Mouse (Mus musculus): ENCODE measurements at regions not wholly inside any gene's neighbourhood (a gene's known extent, or its start where the extent isn't known, plus 50 kb on each side); places are given as distances from the start of the nearest gene placed in this dataset.
A peak's percentile ranks its signal among the peaks of the same experiment; 100 is the strongest.

- no peak for DNase-seq (ENCODE audit: extremely low read depth, low read depth)
These were observed 63.8 kb upstream of the Dscam start for GRCm38 (mm10) chr16:97234321-97234720.

DNA sequence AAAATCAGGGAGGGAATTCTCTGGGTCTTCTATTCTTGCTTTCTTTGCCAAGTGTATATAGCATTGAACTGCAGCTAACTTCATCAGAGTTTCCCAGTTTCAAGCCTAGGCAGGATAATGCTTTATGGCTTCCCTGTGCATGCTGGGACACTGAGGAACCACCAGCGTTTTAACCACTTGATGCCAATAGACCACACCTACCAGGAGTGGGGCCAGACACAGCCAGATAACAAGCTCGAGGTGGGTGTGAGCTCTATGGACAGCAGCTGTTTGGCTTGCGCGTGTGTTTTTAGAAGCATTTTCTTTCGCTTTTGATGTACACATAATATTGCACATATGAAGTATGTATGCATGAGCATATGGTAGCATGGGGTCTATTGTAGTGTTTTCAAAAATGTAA lies 69.1 kb upstream of the Dscam start:
- DNase-seq (ENCODE audit: extremely low read depth, low read depth), result no peak

DNA sequence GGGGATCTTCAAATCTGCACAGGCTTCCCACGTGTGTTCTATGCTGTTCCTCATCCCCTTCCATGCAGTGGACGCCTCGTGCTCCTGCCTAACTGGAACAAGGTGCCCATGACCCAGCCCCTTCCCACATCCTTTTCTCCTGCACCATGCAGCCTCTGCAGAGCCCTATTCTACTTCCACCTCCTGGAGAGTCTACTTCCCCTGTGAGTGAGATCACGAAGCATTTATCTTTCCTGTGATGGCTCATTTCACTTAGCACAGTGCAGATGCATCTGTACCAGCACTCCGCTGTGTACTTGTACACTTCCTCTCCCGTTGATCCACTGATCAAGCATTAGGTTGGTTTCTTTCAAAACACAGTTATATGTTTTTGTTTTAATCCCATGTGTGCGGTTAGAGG lies 69.5 kb upstream of the Dscam start:
- DNase-seq (ENCODE audit: extremely low read depth, low read depth), result no peak

- no peak for DNase-seq (ENCODE audit: extremely low read depth, low read depth)
These were observed 70.4 kb upstream of the Dscam start for GRCm38 (mm10) chr16:97240859-97241360.

GRCm38 (mm10) chr16:97241639-97242038 lies 71.1 kb upstream of the Dscam start:
- no peak for DNase-seq (ENCODE audit: extremely low read depth, low read depth)

- DNase-seq (ENCODE audit: extremely low read depth, low read depth), result no peak
These were observed 79.9 kb upstream of the Dscam start for GRCm38 (mm10) chr16:97250488-97250887.

DNA sequence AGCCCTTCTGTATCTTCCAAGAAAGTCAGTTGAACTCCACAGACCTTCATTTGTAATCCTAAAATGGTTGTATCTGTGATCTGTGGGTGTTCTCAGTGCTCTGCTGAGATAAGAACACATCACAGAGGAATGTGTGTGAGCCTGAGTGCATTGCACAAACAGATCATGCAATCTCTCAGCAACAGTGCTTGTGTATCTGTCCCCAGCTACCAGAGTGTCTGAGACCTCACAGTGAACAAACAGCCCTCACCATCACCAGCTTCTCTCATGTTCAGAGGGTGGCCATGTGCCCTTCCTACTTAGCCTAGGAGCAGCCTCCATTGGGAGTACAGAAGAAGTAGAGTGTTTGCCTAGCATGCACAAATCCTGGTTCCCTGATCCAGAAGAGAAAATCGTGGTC lies 82.0 kb upstream of the Dscam start:
- DNase-seq (ENCODE audit: extremely low read depth, low read depth), result no peak

- no peak for DNase-seq (ENCODE audit: extremely low read depth, low read depth)
These were observed 82.6 kb upstream of the Dscam start for GRCm38 (mm10) chr16:97252997-97253635.

DNA sequence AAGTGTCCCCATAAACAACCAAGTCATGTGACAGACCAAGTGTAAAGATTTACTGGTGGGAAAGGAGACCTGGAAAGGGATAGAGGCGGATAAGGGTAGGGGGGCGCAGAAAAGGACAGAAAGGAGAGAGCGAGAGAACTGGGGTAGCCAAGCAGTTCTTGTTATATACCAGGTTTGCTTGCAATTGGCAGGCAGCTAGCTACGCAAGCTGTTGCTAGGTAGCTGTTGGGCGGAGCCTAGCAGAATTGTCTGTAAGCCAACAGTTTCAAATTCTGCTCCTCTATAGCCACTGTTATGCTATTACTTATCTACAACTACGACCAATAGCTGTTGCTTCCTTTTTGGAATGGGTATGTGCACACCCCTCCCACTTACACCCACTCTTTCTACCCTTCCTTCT lies 88.3 kb upstream of the Dscam start:
- no peak for DNase-seq (ENCODE audit: extremely low read depth, low read depth)

DNA sequence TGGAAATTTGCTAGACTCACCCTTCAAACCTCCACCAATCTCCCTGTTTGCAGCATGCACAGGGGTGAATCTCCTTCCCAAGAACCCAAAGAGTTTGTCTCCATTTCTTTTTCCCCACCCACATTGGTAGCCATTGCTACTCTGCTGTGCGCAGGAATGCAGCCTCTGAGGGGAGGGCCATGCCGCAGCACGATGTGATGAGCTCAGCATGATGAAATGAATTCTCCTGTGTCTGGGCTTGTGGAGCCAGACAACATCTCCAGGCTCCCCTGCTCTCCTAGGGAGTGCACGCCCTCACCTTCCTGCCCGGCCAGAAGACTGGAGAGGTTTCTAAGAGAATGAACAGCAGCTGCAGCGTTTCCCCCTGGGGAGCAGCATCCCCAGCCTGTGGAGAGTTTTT lies 92.9 kb upstream of the Dscam start:
- DNase-seq (ENCODE audit: extremely low read depth, low read depth), result no peak

GRCm38 (mm10) chr16:97270417-97271133 lies 86.0 kb upstream of the Bace2 start:
- DNase-seq (ENCODE audit: extremely low read depth, low read depth), result no peak

DNA sequence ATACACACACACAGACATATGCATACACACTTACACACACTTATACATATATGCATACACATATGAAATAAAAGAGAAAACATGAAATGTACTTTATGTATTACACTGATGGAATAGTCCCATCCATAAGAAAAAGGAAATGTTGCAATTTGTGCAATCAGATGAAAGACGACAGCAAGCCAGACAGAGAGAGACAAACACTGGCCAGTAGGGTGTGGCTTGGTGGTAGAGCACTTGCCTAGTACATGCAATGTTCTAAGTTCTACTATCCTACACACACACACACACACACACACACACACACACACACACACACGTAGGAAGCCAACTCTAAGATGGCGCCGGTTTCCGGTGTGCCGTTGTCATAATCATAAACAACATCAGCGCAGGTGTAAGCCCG lies 85.3 kb upstream of the Bace2 start:
- no peak for DNase-seq (ENCODE audit: extremely low read depth, low read depth)

- DNase-seq (ENCODE audit: extremely low read depth, low read depth), result peak; percentile 51
These were observed 84.4 kb upstream of the Bace2 start for GRCm38 (mm10) chr16:97272035-97272631.

GRCm38 (mm10) chr16:97278913-97279312 lies 77.6 kb upstream of the Bace2 start:
- no peak for DNase-seq (ENCODE audit: extremely low read depth, low read depth)

- DNase-seq (ENCODE audit: extremely low read depth, low read depth), result no peak
These were observed 74.9 kb upstream of the Bace2 start for GRCm38 (mm10) chr16:97281615-97282110.

DNA sequence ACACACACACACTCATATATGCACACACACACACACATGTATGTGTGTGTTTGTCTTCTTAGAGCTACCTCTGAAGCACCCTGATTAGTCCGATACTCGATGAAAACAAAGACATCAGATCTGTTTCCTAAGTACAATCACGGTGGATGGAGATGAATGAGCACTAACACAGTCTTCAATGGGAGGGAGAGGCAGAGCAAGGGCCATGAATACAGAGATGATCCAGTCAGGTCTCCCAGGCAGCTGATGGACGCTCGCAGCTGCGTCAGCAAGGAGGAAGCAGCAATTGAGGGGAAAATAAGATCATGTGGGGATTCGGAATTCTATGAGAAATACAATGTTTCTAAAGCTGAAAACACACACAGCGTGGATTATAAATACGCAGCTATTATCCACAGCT lies 73.6 kb upstream of the Bace2 start:
- DNase-seq (ENCODE audit: extremely low read depth, low read depth), result no peak

GRCm38 (mm10) chr16:97285886-97286447 lies 70.6 kb upstream of the Bace2 start:
- no peak for DNase-seq (ENCODE audit: extremely low read depth, low read depth)

GRCm38 (mm10) chr16:97286717-97287116 lies 69.8 kb upstream of the Bace2 start:
- DNase-seq (ENCODE audit: extremely low read depth, low read depth), result no peak

DNA sequence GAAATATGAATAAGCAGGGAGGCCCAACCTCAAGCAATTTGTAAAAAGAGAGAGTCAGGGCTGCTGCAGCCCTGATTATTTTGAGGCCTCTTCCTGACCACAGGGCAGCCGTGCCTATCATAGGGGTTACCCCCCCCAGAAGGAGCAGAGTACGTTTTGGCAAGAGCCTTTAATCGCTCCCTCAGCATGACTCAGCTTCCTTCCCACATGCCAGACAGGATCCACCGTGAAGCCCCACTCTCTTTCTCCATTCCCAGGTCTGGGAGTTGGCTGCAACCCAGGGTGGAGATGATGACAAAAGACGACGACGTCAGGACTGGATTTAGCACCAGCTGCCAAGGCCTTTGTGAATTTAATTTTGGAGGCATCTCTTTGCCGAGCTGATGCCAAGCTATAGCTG lies 67.9 kb upstream of the Bace2 start:
- DNase-seq (ENCODE audit: extremely low read depth, low read depth), result peak; percentile 23

DNA sequence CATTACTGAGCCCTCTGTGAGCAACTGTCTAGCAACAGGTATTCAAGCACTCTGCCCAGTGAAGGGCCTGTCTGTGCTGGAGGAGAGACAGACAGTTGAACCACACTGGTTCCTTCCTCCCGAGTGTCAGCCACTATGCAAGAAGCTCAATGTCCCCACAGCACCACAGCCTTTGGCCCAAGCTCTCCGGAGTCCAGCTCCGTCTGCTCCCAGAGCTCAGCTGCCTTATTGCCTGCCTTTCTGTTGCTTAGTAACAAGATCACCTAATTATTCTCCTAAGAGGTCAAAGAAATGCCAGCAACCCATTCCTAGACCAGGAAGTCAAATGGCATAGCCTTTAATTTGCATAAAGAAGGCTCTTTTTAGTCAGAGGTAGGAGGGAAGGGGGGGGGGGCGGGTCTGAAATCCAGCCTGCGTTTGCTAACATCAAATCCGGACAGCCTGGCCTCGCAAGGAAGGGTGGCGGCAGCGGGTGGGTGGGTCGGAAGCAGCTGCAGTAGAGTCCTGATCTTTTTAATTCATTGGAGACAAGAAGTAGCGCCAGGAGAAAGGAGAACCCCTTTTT lies 64.0 kb upstream of the Bace2 start:
- no peak for DNase-seq (ENCODE audit: extremely low read depth, low read depth)

GRCm38 (mm10) chr16:97293273-97293672 lies 63.3 kb upstream of the Bace2 start:
- DNase-seq (ENCODE audit: extremely low read depth, low read depth), result no peak

DNA sequence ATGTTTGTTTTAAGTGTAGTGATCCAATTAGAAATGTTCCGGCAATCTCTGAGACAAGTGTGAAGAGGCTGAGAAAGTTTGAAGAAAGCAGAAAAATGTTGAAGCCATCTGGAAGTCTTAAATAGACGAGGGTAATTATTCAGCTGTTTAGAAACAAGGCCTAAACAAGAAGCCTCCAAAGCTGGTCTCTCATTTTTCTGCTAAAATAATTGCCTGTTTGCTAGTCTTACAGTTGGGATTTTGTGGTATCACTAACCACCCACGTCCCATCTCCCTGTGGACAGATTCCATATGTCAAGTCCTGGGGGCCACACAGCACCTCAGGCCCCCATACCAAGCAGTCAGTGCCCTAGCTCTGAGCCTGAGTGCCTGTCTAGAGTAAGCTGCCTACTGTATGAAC lies 59.4 kb upstream of the Bace2 start:
- no peak for DNase-seq (ENCODE audit: extremely low read depth, low read depth)
